ENCODE assay signal across 27 mouse cellular contexts in the genomic region with DNA sequence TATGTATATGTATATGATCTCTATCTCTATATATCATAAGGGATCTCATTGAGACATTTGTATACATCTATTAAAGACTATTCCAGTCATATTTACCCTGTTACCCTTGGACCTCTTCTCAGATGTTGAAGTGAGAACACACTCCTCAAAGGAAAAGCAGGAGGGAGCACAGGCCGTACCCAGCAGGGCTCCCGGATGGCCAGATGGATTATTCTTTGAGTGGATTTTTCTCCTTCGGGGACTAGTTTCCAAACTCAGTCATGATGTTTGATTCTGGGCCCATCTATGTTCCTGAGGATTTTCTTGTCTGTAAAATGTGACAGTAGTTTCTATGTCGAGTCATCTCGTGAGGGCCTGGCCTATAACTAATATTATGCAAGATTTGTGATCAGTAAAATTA.
"Had no signal": no experiment of that assay in that cellular context is flagged by ENCODE, and none has a peak within 500 bp of the region (broad histone marks: within the 10 kb centered on the region; RNA-seq: fewer than 3 reads in every experiment).

No protein-coding gene starts in this region.

- H3K27me3 ChIP-seq: heart, embryonic 13.5 days; heart, embryonic 15.5 days; hindbrain, embryonic 15.5 days; limb, embryonic 12.5 days; liver, embryonic 13.5 days; liver, embryonic 15.5 days had no signal

- DNase-seq: gastrocnemius, postnatal 14 days; gastrocnemius, postnatal 36 days; heart, adult 11 months; heart, adult 2 months; heart, postnatal 14 days; heart, postnatal 36 days; kidney, adult 18-20 months; kidney, adult 8-10 months; kidney, postnatal 10 days; kidney, postnatal 25 days; kidney, postnatal 4 days; liver; liver, embryonic 13.5 days; liver, postnatal 0 days had no signal

- H3K4me1 ChIP-seq: hindbrain, embryonic 15.5 days had no signal

- H3K36me3 ChIP-seq: heart, embryonic 13.5 days; heart, embryonic 15.5 days; hindbrain, embryonic 13.5 days; hindbrain, embryonic 15.5 days; limb, embryonic 10.5 days; limb, embryonic 12.5 days; liver, embryonic 13.5 days; liver, embryonic 15.5 days had no signal

- H3K9me3 ChIP-seq: heart, embryonic 13.5 days; heart, embryonic 15.5 days; hindbrain, embryonic 13.5 days; hindbrain, embryonic 15.5 days; limb, embryonic 10.5 days; limb, embryonic 12.5 days; liver, embryonic 13.5 days; liver, embryonic 15.5 days had no signal

- H3K4me2 ChIP-seq: heart, embryonic 11.5 days; heart, embryonic 13.5 days; heart, embryonic 15.5 days; hindbrain, embryonic 13.5 days; hindbrain, embryonic 15.5 days; limb, embryonic 12.5 days; liver, embryonic 11.5 days; liver, embryonic 13.5 days; liver, embryonic 15.5 days had no signal

- H3K4me3 ChIP-seq: heart, adult 2 months; heart, embryonic 13.5 days; heart, embryonic 15.5 days; hindbrain, embryonic 13.5 days; hindbrain, embryonic 15.5 days; layer of hippocampus, adult 2 months; left cerebral cortex, adult 2 months; limb, embryonic 10.5 days; limb, embryonic 12.5 days; liver, embryonic 13.5 days; liver, embryonic 15.5 days had no signal

- H3K27ac ChIP-seq: heart, adult 2 months; heart, embryonic 13.5 days; heart, embryonic 15.5 days; hindbrain, embryonic 13.5 days; hindbrain, embryonic 15.5 days; hindbrain, postnatal 0 days; layer of hippocampus, adult 2 months; left cerebral cortex, adult 2 months; limb, embryonic 10.5 days; limb, embryonic 12.5 days; liver, embryonic 13.5 days; liver, embryonic 15.5 days had no signal

- ATAC-seq: hindbrain, postnatal 0 days; intestine, postnatal 0 days; liver, postnatal 0 days had no signal

- H3K9ac ChIP-seq: heart, embryonic 13.5 days; heart, embryonic 15.5 days; hindbrain, embryonic 13.5 days; hindbrain, embryonic 15.5 days; limb, embryonic 12.5 days; liver, embryonic 13.5 days; liver, embryonic 15.5 days; liver, postnatal 0 days had no signal
